Mouse (Mus musculus) MEL (cell line): ENCODE data around the gene Dlgap1. TPM values are rescaled to one million over a fixed set of nuclear protein-coding genes. Genes with fewer than 3 reads are reported as not detected.
"Not testable (repeated sequence)": the region's sequence is repeated elsewhere in the genome, so short reads cannot be mapped to it uniquely, and the experiment has no call there.

Source experiments
- DNase-seq: peaks from one replicate; pipeline ENCODE4 v3.0.0; 2011; ENCODE audit warnings: low read depth, low spot score
- H3K27ac ChIP-seq: 2 replicates; pipeline ENCODE4 v1.5.1; 2012; ENCODE audit warnings: low read depth, mild to moderate bottlenecking, control low read depth, low read length, moderate library complexity; ENCODE audit not compliant: control insufficient read depth
- H3K27me3 ChIP-seq, 2 experiments: fragments of 150-350 bp in 1 of 2; sonication (generic) in 1 of 2; 2 replicates each; pipeline ENCODE4 v1.6.1; 2012; ENCODE audit warnings: low read length in 2 of 2, mild to moderate bottlenecking in 2 of 2, improper control_type of control experiment in 1 of 2, moderate library complexity in 1 of 2; ENCODE audit not compliant: insufficient read depth in 2 of 2, control insufficient read depth in 1 of 2
- H3K36me3 ChIP-seq, 2 experiments: 2 replicates each; pipeline ENCODE4 v1.6.1; 2012 to 2014; ENCODE audit warnings: low read length in 2 of 2, improper control_type of control experiment in 1 of 2, inconsistent platforms in 1 of 2, mild to moderate bottlenecking in 1 of 2; ENCODE audit not compliant: insufficient read depth in 2 of 2, control insufficient read depth in 1 of 2
- H3K4me1 ChIP-seq, 2 experiments: fragments of 150-350 bp in 1 of 2; sonication (generic) in 1 of 2; 2 replicates each; pipeline ENCODE4 v1.6.1; 2012; ENCODE audit warnings: low read length in 2 of 2, improper control_type of control experiment in 1 of 2, mild to moderate bottlenecking in 1 of 2; ENCODE audit not compliant: insufficient read depth in 2 of 2, control insufficient read depth in 1 of 2
- H3K4me3 ChIP-seq, 2 experiments: fragments of 150-350 bp in 1 of 2; sonication (generic) in 1 of 2; 2 replicates each; pipeline ENCODE4 v1.5.1; 2012; ENCODE audit warnings: low read depth in 2 of 2, low read length in 2 of 2, mild to moderate bottlenecking in 2 of 2, moderate library complexity in 2 of 2, control low read depth in 1 of 2, improper control_type of control experiment in 1 of 2; ENCODE audit not compliant: control insufficient read depth in 1 of 2, insufficient read depth in 1 of 2
- H3K79me2 ChIP-seq: 2 replicates; pipeline ENCODE4 v1.6.1; 2012; ENCODE audit warnings: mild to moderate bottlenecking, low read length, moderate library complexity; ENCODE audit not compliant: control insufficient read depth, poor library complexity, insufficient read depth
- H3K9ac ChIP-seq: 2 replicates; pipeline ENCODE4 v1.6.1; 2012; ENCODE audit warnings: low read depth, mild to moderate bottlenecking, control low read depth, low read length, moderate library complexity; ENCODE audit not compliant: control insufficient read depth, poor library complexity, severe bottlenecking
- H3K9me3 ChIP-seq: fragments of 150-350 bp; sonication (generic); replicated peaks from 2 replicates; pipeline ENCODE4 v1.6.1; 2012; ENCODE audit warnings: mild to moderate bottlenecking, low read length, improper control_type of control experiment, moderate library complexity; ENCODE audit not compliant: insufficient read depth
- BHLHE40 ChIP-seq: IDR thresholded peaks from 2 replicates; pipeline ENCODE4 v1.6.1; 2012; ENCODE audit warnings: low read depth, mild to moderate bottlenecking, inconsistent platforms, low read length, improper control_type of control experiment, borderline replicate concordance
- CHD2 ChIP-seq: IDR thresholded peaks from 2 replicates; pipeline ENCODE4 v1.6.1; 2011; ENCODE audit warnings: low read length, improper control_type of control experiment
- CTCF ChIP-seq, 3 experiments: IDR thresholded peaks in 2 of 3; conservative IDR thresholded peaks in 1 of 3; 2 replicates each; pipeline ENCODE4 v1.5.1; 2011 to 2012; ENCODE audit warnings: low read length in 3 of 3, low read depth in 2 of 3, mild to moderate bottlenecking in 2 of 3, improper control_type of control experiment in 1 of 3, inconsistent platforms in 1 of 3, mixed read lengths in 1 of 3, moderate library complexity in 1 of 3; ENCODE audit not compliant: control insufficient read depth in 1 of 3, insufficient read depth in 1 of 3, poor library complexity in 1 of 3, severe bottlenecking in 1 of 3
- EP300 ChIP-seq, 2 experiments: IDR thresholded peaks; 2 replicates each; pipeline ENCODE4 v1.6.1; 2011; ENCODE audit warnings: improper control_type of control experiment in 2 of 2, low read length in 2 of 2, low read depth in 1 of 2, mild to moderate bottlenecking in 1 of 2
- HCFC1 ChIP-seq: IDR thresholded peaks from 2 replicates; pipeline ENCODE4 v1.6.1; 2012; ENCODE audit warnings: low read depth, mild to moderate bottlenecking, inconsistent platforms, low read length, improper control_type of control experiment, moderate library complexity
- KAT2A ChIP-seq: conservative IDR thresholded peaks from 2 replicates; pipeline ENCODE4 v1.6.1; 2012; ENCODE audit warnings: low read depth, low read length, improper control_type of control experiment, inconsistent platforms
- MEF2A ChIP-seq: IDR thresholded peaks from 2 replicates; pipeline ENCODE4 v1.6.1; 2014; ENCODE audit warnings: low read depth, mild to moderate bottlenecking, inconsistent platforms, low read length, improper control_type of control experiment; ENCODE audit not compliant: poor library complexity, insufficient replicate concordance, severe bottlenecking; ENCODE audit errors: extremely low read depth
- MXI1 ChIP-seq: IDR thresholded peaks from 2 replicates; pipeline ENCODE4 v1.6.1; 2011; ENCODE audit warnings: mild to moderate bottlenecking, low read depth, low read length, improper control_type of control experiment
- MYB ChIP-seq: IDR thresholded peaks from 2 replicates; pipeline ENCODE4 v1.6.1; 2011; ENCODE audit warnings: mild to moderate bottlenecking, low read depth, low read length, improper control_type of control experiment
- POLR2A ChIP-seq, 2 experiments: IDR thresholded peaks; 2 replicates each; pipeline ENCODE4 v1.6.1; 2011 to 2012; ENCODE audit warnings: low read length in 2 of 2, mild to moderate bottlenecking in 2 of 2, control low read depth in 1 of 2, improper control_type of control experiment in 1 of 2, low read depth in 1 of 2, moderate library complexity in 1 of 2; ENCODE audit not compliant: control insufficient read depth in 1 of 2, insufficient read depth in 1 of 2, poor library complexity in 1 of 2
- POLR2AphosphoS5 ChIP-seq: IDR thresholded peaks from 2 replicates; pipeline ENCODE4 v1.6.1; 2012; ENCODE audit warnings: low read depth, borderline replicate concordance, mild to moderate bottlenecking, inconsistent platforms, low read length, moderate library complexity, mixed read lengths
- RCOR1 ChIP-seq: IDR thresholded peaks from 2 replicates; pipeline ENCODE4 v1.6.1; 2012; ENCODE audit warnings: low read depth, mild to moderate bottlenecking, inconsistent platforms, low read length, improper control_type of control experiment
- USF2 ChIP-seq, 2 experiments: IDR thresholded peaks; 2 replicates each; pipeline ENCODE4 v1.6.1; 2011 to 2012; ENCODE audit warnings: improper control_type of control experiment in 2 of 2, low read length in 2 of 2, borderline replicate concordance in 1 of 2, inconsistent platforms in 1 of 2, low read depth in 1 of 2, mild to moderate bottlenecking in 1 of 2; ENCODE audit not compliant: insufficient read depth in 1 of 2
- ZNF384 ChIP-seq: IDR thresholded peaks from 2 replicates; pipeline ENCODE4 v1.6.1; 2012; ENCODE audit warnings: low read depth, mild to moderate bottlenecking, inconsistent platforms, low read length, improper control_type of control experiment
- polyA plus RNA-seq, 2 experiments: library from polyadenylated mRNA; stranded (reverse) in 1 of 2; unstranded in 1 of 2; fragments of >175 nt in 1 of 2; fragments of >200 nt in 1 of 2; gene quantifications; 2 replicates each; pipeline versions ENCODE4 v1.2.1 to v1.2.4; 2012; ENCODE audit warnings: low replicate concordance in 2 of 2, low read depth in 1 of 2; ENCODE audit not compliant: insufficient read length in 2 of 2, insufficient read depth in 1 of 2, missing spikeins in 1 of 2
- total RNA-seq: library from RNA; depleted of rRNA; stranded (reverse); fragments of 300-350 nt; gene quantifications from 2 replicates; pipeline ENCODE4 v1.2.3, GENCODE M21; 2012

Dlgap1 gene
- total and polyA plus RNA-seq, 3 experiments = 0.06 TPM; not detected in 2

GRCm38 (mm10) chr17:70817862-70818451 lies 849.1 kb downstream of the Dlgap1 start:
- Histone ChIP-seq H3K4me1 (no peaks in the 10 kb centered on the region), H3K9ac (no peak overlapping the region), H3K9me3 (no peaks in the 10 kb centered on the region), H3K79me2 (no peaks in the 10 kb centered on the region), H3K27me3 (peaks cover 4 to 5% of the 10 kb centered on the region in 2 experiments), H3K4me3 (no peak overlapping the region), H3K27ac (no peak overlapping the region), H3K36me3 (no peaks in the 10 kb centered on the region)
- no peak for DNase-seq
- TF ChIP-seq KAT2A = no peak
- no peak for TF ChIP-seq RCOR1

GRCm38 (mm10) chr17:70823083-70823482 lies 854.2 kb downstream of the Dlgap1 start:
- H3K27ac ChIP-seq = no peak overlapping the region
- H3K27me3 ChIP-seq = peaks cover 4 to 7% of the 10 kb centered on the region in 2 experiments
- no peaks in the 10 kb centered on the region for H3K4me1 ChIP-seq
- H3K36me3 ChIP-seq = no peaks in the 10 kb centered on the region
- DNase-seq = no peak
- no peaks in the 10 kb centered on the region for H3K79me2 ChIP-seq
- TF ChIP-seq MEF2A = no peak
- TF ChIP-seq MXI1 = no peak
- no peak for TF ChIP-seq MYB
- TF ChIP-seq BHLHE40 = no peak
- TF ChIP-seq CTCF (IDR thresholded peaks at IDR 0.05 in 2 of 3, conservative IDR thresholded peaks at IDR 0.05 in 1 of 3; ENCODE audit: control insufficient read depth in 1 of 3, insufficient read depth in 1 of 3, low read depth in 2 of 3, low read length in 3 of 3, poor library complexity in 1 of 3, severe bottlenecking in 1 of 3) = no peak
- no peak for TF ChIP-seq USF2 (IDR thresholded peaks at IDR 0.05; ENCODE audit: borderline replicate concordance in 1 of 2, insufficient read depth in 1 of 2, low read depth in 1 of 2, low read length in 2 of 2)
- TF ChIP-seq HCFC1 = no peak
- no peak for TF ChIP-seq ZNF384
- TF ChIP-seq POLR2A (IDR thresholded peaks at IDR 0.05; ENCODE audit: control insufficient read depth in 1 of 2, insufficient read depth in 1 of 2, low read depth in 1 of 2, low read length in 2 of 2, poor library complexity in 1 of 2) = no peak
- no peak for TF ChIP-seq POLR2AphosphoS5
- TF ChIP-seq EP300 (IDR thresholded peaks at IDR 0.05; ENCODE audit: low read depth in 1 of 2, low read length in 2 of 2) = no peak
- no peaks in the 10 kb centered on the region for H3K9me3 ChIP-seq
- no peak overlapping the region for H3K4me3 ChIP-seq
- no peak overlapping the region for H3K9ac ChIP-seq

- H3K9ac ChIP-seq = no peak overlapping the region
- no peaks in the 10 kb centered on the region for H3K4me1 ChIP-seq
- H3K79me2 ChIP-seq = no peaks in the 10 kb centered on the region
- TF ChIP-seq POLR2A (IDR thresholded peaks at IDR 0.05; ENCODE audit: control insufficient read depth in 1 of 2, insufficient read depth in 1 of 2, low read depth in 1 of 2, low read length in 2 of 2, poor library complexity in 1 of 2) (no peak), CHD2 (no peak), ZNF384 (no peak)
- DNase-seq = no peak
- no peaks in the 10 kb centered on the region for H3K36me3 ChIP-seq
- H3K9me3 ChIP-seq = no peaks in the 10 kb centered on the region
- no peak overlapping the region for H3K4me3 ChIP-seq
- no peak overlapping the region for H3K27ac ChIP-seq
- peaks cover 0 to 3% of the 10 kb centered on the region in 2 experiments; a peak in 3 of 4 replicates for H3K27me3 ChIP-seq
Observed at GRCm38 (mm10) chr17:70826227-70826626, 857.4 kb downstream of the Dlgap1 start.

- H3K36me3 ChIP-seq, H3K9me3 ChIP-seq, H3K79me2 ChIP-seq, H3K27ac ChIP-seq, H3K4me3 ChIP-seq, DNase-seq, H3K27me3 ChIP-seq, H3K9ac ChIP-seq, H3K4me1 ChIP-seq: not testable (repeated sequence)
Observed at GRCm38 (mm10) chr17:70827463-70828179, 858.7 kb downstream of the Dlgap1 start.
